Mouse (Mus musculus) CH12.LX (cell line): Measurements from ENCODE around the gene Gtpbp2. TPM values are rescaled to one million over a fixed set of nuclear protein-coding genes. Genes with fewer than 3 reads are reported as not detected.

Experiments used
- DNase-seq: peaks from one replicate; pipeline ENCODE4 v3.0.0-alpha.2; 2013; ENCODE audit errors: extremely low read depth
- H3K27ac ChIP-seq: 2 replicates; pipeline ENCODE4 v1.5.1; 2012; ENCODE audit warnings: low read depth, mild to moderate bottlenecking, control low read depth, moderate library complexity; ENCODE audit not compliant: insufficient read depth
- H3K27me3 ChIP-seq: replicated peaks from 2 replicates; pipeline ENCODE3; 2012; ENCODE audit warnings: inconsistent platforms
- H3K36me3 ChIP-seq, 2 experiments: replicated peaks in 1 of 2; 2 replicates each; pipeline versions ENCODE3 to v1.6.1; 2012; ENCODE audit warnings: inconsistent platforms in 1 of 2, low read length in 1 of 2, mild to moderate bottlenecking in 1 of 2, mixed read lengths in 1 of 2, moderate library complexity in 1 of 2; ENCODE audit not compliant: control insufficient read depth in 1 of 2, insufficient read depth in 1 of 2
- H3K4me1 ChIP-seq, 2 experiments: 2 replicates each; pipeline ENCODE4 v1.6.1; 2012; ENCODE audit warnings: inconsistent platforms in 1 of 2, moderate library complexity in 1 of 2; ENCODE audit not compliant: insufficient read depth in 2 of 2, control insufficient read depth in 1 of 2
- H3K4me2 ChIP-seq: 2 replicates; pipeline ENCODE4 v1.6.1; 2012; ENCODE audit warnings: low read depth, mild to moderate bottlenecking, control low read depth; ENCODE audit not compliant: poor library complexity, insufficient read depth, severe bottlenecking
- H3K4me3 ChIP-seq, 3 experiments: fragments of 150-350 bp in 1 of 3; sonication (generic) in 1 of 3; replicated peaks in 1 of 3; 2 replicates each; pipeline versions ENCODE3 to v1.5.1; 2011 to 2012; ENCODE audit warnings: low read depth in 2 of 3, low read length in 2 of 3, mild to moderate bottlenecking in 2 of 3, moderate library complexity in 2 of 3, control low read depth in 1 of 3, improper control_type of control experiment in 1 of 3, inconsistent platforms in 1 of 3, mixed read lengths in 1 of 3; ENCODE audit not compliant: poor library complexity in 1 of 3
- H3K79me2 ChIP-seq: replicated peaks from 2 replicates; pipeline ENCODE4 v1.6.1; 2012; ENCODE audit warnings: mild to moderate bottlenecking, moderate library complexity; ENCODE audit not compliant: control insufficient read depth, poor library complexity, insufficient read depth, severe bottlenecking; ENCODE audit errors: extremely low read depth
- H3K9ac ChIP-seq: 2 replicates; pipeline ENCODE4 v1.6.1; 2012; ENCODE audit warnings: low read depth, mild to moderate bottlenecking, control low read depth, moderate library complexity; ENCODE audit not compliant: insufficient read depth
- H3K9me3 ChIP-seq: replicated peaks from 2 replicates; pipeline ENCODE3; 2012; ENCODE audit warnings: low read length, inconsistent platforms, mixed read lengths
- BHLHE40 ChIP-seq: IDR thresholded peaks from 2 replicates; pipeline ENCODE4 v1.6.1; 2011; ENCODE audit warnings: mild to moderate bottlenecking, low read depth, low read length, improper control_type of control experiment
- CHD2 ChIP-seq: IDR thresholded peaks from 2 replicates; pipeline ENCODE4 v1.6.1; 2011; ENCODE audit warnings: low read length, improper control_type of control experiment
- EP300 ChIP-seq: IDR thresholded peaks from 2 replicates; pipeline ENCODE4 v1.6.1; 2011; ENCODE audit warnings: low read length, improper control_type of control experiment
- ETS1 ChIP-seq: conservative IDR thresholded peaks from 2 replicates; pipeline ENCODE4 v1.6.1; 2012; ENCODE audit warnings: low read depth, mild to moderate bottlenecking, inconsistent platforms, low read length, improper control_type of control experiment, moderate library complexity
- GABPA ChIP-seq: IDR thresholded peaks from 2 replicates; pipeline ENCODE4 v1.6.1; 2012; ENCODE audit warnings: low read depth, low read length, improper control_type of control experiment, inconsistent platforms; ENCODE audit not compliant: insufficient replicate concordance
- IRF4 ChIP-seq: IDR thresholded peaks from 2 replicates; pipeline ENCODE4 v1.6.1; 2014; ENCODE audit warnings: low read depth, mild to moderate bottlenecking, inconsistent platforms, low read length, improper control_type of control experiment
- JUN ChIP-seq: IDR thresholded peaks from 2 replicates; pipeline ENCODE4 v1.6.1; 2011; ENCODE audit warnings: low read depth, mild to moderate bottlenecking, low read length, improper control_type of control experiment, moderate library complexity; ENCODE audit not compliant: insufficient read depth
- JUND ChIP-seq: conservative IDR thresholded peaks from 2 replicates; pipeline ENCODE4 v1.6.1; 2011; ENCODE audit warnings: low read depth, low read length, improper control_type of control experiment
- KAT2A ChIP-seq: IDR thresholded peaks from 2 replicates; pipeline ENCODE4 v1.6.1; 2012; ENCODE audit warnings: low read length, improper control_type of control experiment, inconsistent platforms; ENCODE audit not compliant: insufficient replicate concordance
- MAFK ChIP-seq: IDR thresholded peaks from 2 replicates; pipeline ENCODE4 v1.6.1; 2011; ENCODE audit warnings: low read length, improper control_type of control experiment; ENCODE audit not compliant: insufficient replicate concordance
- MAX ChIP-seq: IDR thresholded peaks from 2 replicates; pipeline ENCODE4 v1.6.1; 2011; ENCODE audit warnings: low read length, improper control_type of control experiment
- MAZ ChIP-seq: IDR thresholded peaks from 2 replicates; pipeline ENCODE4 v1.6.1; 2012; ENCODE audit warnings: low read depth, mild to moderate bottlenecking, inconsistent platforms, low read length, improper control_type of control experiment, moderate library complexity
- MEF2A ChIP-seq: IDR thresholded peaks from 2 replicates; pipeline ENCODE4 v1.6.1; 2014; ENCODE audit warnings: low read depth, mild to moderate bottlenecking, inconsistent platforms, low read length, improper control_type of control experiment, borderline replicate concordance
- MXI1 ChIP-seq: IDR thresholded peaks from 2 replicates; pipeline ENCODE4 v1.6.1; 2011; ENCODE audit warnings: mild to moderate bottlenecking, low read depth, low read length, improper control_type of control experiment
- MYC ChIP-seq: IDR thresholded peaks from 2 replicates; pipeline ENCODE4 v1.6.1; 2011; ENCODE audit warnings: low read depth, mild to moderate bottlenecking, improper control_type of control experiment, low read length
- NRF1 ChIP-seq: IDR thresholded peaks from 2 replicates; pipeline ENCODE4 v1.6.1; 2014; ENCODE audit warnings: low read depth, mild to moderate bottlenecking, inconsistent platforms, low read length, improper control_type of control experiment, moderate library complexity
- PAX5 ChIP-seq: IDR thresholded peaks from 2 replicates; pipeline ENCODE4 v1.6.1; 2012; ENCODE audit warnings: low read length, inconsistent platforms, mixed read lengths
- POLR2AphosphoS2 ChIP-seq: IDR thresholded peaks from 2 replicates; pipeline ENCODE4 v1.6.1; 2011; ENCODE audit warnings: low read depth, low read length, improper control_type of control experiment
- RAD21 ChIP-seq: IDR thresholded peaks from 2 replicates; pipeline ENCODE4 v1.6.1; 2011; ENCODE audit warnings: low read depth, mild to moderate bottlenecking, low read length, improper control_type of control experiment, moderate library complexity
- RCOR1 ChIP-seq: conservative IDR thresholded peaks from 2 replicates; pipeline ENCODE4 v1.6.1; 2012; ENCODE audit warnings: low read depth, mild to moderate bottlenecking, inconsistent platforms, low read length, improper control_type of control experiment
- SIN3A ChIP-seq: IDR thresholded peaks from 2 replicates; pipeline ENCODE4 v1.6.1; 2012; ENCODE audit warnings: low read length, improper control_type of control experiment, inconsistent platforms
- TBP ChIP-seq: conservative IDR thresholded peaks from 2 replicates; pipeline ENCODE4 v1.6.1; 2011; ENCODE audit warnings: low read depth, low read length, improper control_type of control experiment
- UBTF ChIP-seq: IDR thresholded peaks from 2 replicates; pipeline ENCODE4 v1.6.1; 2012; ENCODE audit warnings: low read depth, mild to moderate bottlenecking, inconsistent platforms, low read length, improper control_type of control experiment, moderate library complexity
- USF1 ChIP-seq: IDR thresholded peaks from 2 replicates; pipeline ENCODE4 v1.6.1; 2014; ENCODE audit warnings: low read depth, mild to moderate bottlenecking, inconsistent platforms, low read length, improper control_type of control experiment
- USF2 ChIP-seq: conservative IDR thresholded peaks from 2 replicates; pipeline ENCODE4 v1.6.1; 2011; ENCODE audit warnings: low read depth, low read length, improper control_type of control experiment
- ZMIZ1 ChIP-seq: IDR thresholded peaks from 2 replicates; pipeline ENCODE4 v1.6.1; 2012; ENCODE audit warnings: low read depth, mild to moderate bottlenecking, inconsistent platforms, low read length, improper control_type of control experiment
- ZNF384 ChIP-seq: IDR thresholded peaks from 2 replicates; pipeline ENCODE4 v1.6.1; 2012; ENCODE audit warnings: low read depth, low read length, improper control_type of control experiment, inconsistent platforms
- dilution Hi-C: fragments of 300-500 bp; cut with MboI; formaldehyde crosslinking; loops from 2 replicates; pipeline ENCODE4 v1.14.3; 2020; ENCODE audit warnings: low sequenced_read_pairs; ENCODE audit not compliant: extremely low pct_unique_long_range_greater_than_20kb, extremely low pct_ligation_motif_present
- in situ Hi-C: fragments of 300-500 bp; cut with MboI; formaldehyde crosslinking; loops from 3 replicates; pipeline ENCODE4 v1.14.3; 2019; ENCODE audit warnings: low sequenced_read_pairs, low pct_ligation_motif_present, low pct_unique_long_range_greater_than_20kb, mixed read lengths
- polyA plus RNA-seq: library from polyadenylated mRNA; unstranded; fragments of >175 nt; gene quantifications from 2 replicates; pipeline ENCODE4 v1.2.1, GENCODE M21; 2012; ENCODE audit warnings: low read depth; ENCODE audit not compliant: insufficient read length
- total RNA-seq, 2 experiments: library from RNA; depleted of rRNA; stranded (reverse); fragments of 300-350 nt in 1 of 2; fragments of >200 nt in 1 of 2; gene quantifications; 2 replicates each; pipeline ENCODE4 v1.2.3; 2012 to 2014

The Gtpbp2 gene
- total and polyA plus RNA-seq, 3 experiments, result 14.9 to 104 (median 20.8) TPM

DNA sequence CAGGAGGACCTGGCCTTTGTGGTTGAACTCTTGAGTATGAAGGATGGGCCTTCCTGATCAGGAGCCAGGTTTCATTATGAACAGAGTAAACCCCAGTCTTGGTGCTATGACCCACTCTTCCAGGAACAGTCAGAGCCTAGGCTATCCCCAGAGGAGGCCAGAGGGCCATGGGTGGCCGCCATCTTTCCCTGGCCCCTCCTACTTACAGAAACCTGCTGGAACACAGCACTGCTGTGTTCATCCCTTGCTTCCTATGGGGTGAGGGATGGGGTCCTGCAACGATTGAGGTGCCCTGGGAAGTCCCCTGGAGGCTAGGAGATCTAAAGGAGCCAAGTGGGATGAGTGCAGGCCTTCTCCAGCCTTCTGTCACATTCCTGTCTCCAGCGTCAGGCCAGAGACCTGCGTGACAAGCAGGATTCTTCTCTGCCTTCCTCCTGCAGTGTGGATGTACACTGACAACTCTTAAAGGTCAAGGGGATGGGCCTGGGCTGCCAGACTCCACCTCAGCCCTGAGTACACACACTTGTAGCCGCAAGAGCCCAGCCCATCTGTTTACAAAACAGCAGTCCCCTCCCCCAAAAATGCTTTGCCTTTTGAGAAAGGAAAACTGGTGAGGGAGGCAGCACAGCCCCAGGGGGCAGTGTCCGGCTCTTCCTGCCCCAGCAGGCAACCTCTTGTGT, 32.9 kb upstream of the Gtpbp2 start:
- Histone ChIP-seq H3K27ac (no peak overlapping the region), H3K79me2 (no peaks in the 10 kb centered on the region), H3K27me3 (no peaks in the 10 kb centered on the region), H3K9me3 (no peaks in the 10 kb centered on the region), H3K4me2 (no peak overlapping the region), H3K4me1 (no peaks in the 10 kb centered on the region), H3K4me3 (no peak overlapping the region), H3K36me3 (peaks cover 66 to 79% of the 10 kb centered on the region in 2 experiments), H3K9ac (no peak overlapping the region)
- DNase-seq, result no peak
- TF ChIP-seq RAD21, result no peak
- TF ChIP-seq USF1, result no peak
- no peak for TF ChIP-seq POLR2AphosphoS2
- TF ChIP-seq EP300, result no peak
- no peak for TF ChIP-seq MXI1
- no peak for TF ChIP-seq ZNF384
- no peak for TF ChIP-seq RCOR1
- TF ChIP-seq IRF4, result no peak
- no peak for TF ChIP-seq ZMIZ1
- no peak for TF ChIP-seq JUND
- no peak for TF ChIP-seq PAX5
- TF ChIP-seq CHD2, result no peak
- TF ChIP-seq NRF1, result no peak
- no peak for TF ChIP-seq MAFK
- no peak for TF ChIP-seq GABPA
- no peak for TF ChIP-seq UBTF
- TF ChIP-seq MYC, result no peak
- TF ChIP-seq MAX, result no peak
- no peak for TF ChIP-seq USF2
- in situ Hi-C loops, result no loop called here
- dilution Hi-C loops, result no loop called here

DNA sequence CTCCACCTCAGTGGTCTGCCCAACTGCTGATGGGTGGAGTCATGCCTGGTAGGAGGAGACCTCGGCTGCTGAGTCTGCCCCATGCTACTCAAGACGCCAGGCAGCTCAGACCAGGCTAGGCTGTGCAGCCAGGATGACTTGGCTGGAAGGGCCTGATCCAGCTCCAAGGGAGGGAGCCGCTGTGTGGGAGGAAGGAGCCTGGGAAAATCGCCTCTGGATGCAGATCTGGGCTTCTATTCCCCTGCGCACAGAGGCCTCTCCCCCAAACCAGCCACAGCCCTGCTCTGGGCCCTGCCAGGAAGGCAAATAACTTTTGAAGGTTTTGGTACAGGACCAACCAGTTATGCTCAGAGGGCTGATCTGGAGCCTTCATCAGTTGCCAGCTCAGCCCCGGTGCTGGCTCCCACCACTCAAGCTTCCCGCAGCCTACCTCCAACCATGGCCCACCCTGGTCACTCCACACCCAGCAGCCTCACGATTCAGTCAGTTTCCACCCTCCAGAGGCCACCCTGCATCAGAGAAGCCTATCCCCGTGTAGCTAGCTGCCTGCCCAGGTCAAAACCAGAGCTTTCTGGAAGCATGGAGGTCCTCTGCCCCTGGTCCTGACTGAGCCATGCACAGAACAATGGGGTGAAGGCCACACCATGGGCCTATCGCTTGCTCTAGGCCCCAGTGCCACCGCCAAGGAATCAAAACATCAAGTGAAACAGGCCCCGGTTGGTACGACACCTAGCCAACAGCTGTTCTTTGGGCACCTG, 30.9 kb upstream of the Gtpbp2 start:
- no peak for DNase-seq
- H3K4me1 ChIP-seq, result no peaks in the 10 kb centered on the region
- dilution Hi-C loops, result no loop called here
- TF ChIP-seq ETS1 (no peak), KAT2A (no peak), MYC (no peak), ZNF384 (no peak), SIN3A (no peak), TBP (no peak), BHLHE40 (no peak), RAD21 (no peak), MXI1 (no peak), MAZ (no peak), JUN (no peak), MAX (no peak), MEF2A (no peak)
- H3K79me2 ChIP-seq, result no peaks in the 10 kb centered on the region
- H3K27ac ChIP-seq, result no peak overlapping the region
- H3K27me3 ChIP-seq, result no peaks in the 10 kb centered on the region
- in situ Hi-C loops, result loop anchor here (10.0 kb wide), 1 partner anchor 95 kb away; the partner anchor contains the start of gene Vegfa
- H3K9ac ChIP-seq, result no peak overlapping the region
- peaks cover 46 to 60% of the 10 kb centered on the region in 2 experiments for H3K36me3 ChIP-seq
- H3K4me3 ChIP-seq, result no peak overlapping the region
- no peaks in the 10 kb centered on the region for H3K9me3 ChIP-seq
- no peak overlapping the region for H3K4me2 ChIP-seq
